Mouse (Mus musculus) frontal cortex, postnatal 25 days (tissue): ENCODE results near the gene Rftn2.

Experiments
- DNase-seq, 2 experiments: peaks; one replicate each; pipeline ENCODE4 v3.0.0; 2022; ENCODE audit warnings: low spot score in 2 of 2

Rftn2 gene

DNA sequence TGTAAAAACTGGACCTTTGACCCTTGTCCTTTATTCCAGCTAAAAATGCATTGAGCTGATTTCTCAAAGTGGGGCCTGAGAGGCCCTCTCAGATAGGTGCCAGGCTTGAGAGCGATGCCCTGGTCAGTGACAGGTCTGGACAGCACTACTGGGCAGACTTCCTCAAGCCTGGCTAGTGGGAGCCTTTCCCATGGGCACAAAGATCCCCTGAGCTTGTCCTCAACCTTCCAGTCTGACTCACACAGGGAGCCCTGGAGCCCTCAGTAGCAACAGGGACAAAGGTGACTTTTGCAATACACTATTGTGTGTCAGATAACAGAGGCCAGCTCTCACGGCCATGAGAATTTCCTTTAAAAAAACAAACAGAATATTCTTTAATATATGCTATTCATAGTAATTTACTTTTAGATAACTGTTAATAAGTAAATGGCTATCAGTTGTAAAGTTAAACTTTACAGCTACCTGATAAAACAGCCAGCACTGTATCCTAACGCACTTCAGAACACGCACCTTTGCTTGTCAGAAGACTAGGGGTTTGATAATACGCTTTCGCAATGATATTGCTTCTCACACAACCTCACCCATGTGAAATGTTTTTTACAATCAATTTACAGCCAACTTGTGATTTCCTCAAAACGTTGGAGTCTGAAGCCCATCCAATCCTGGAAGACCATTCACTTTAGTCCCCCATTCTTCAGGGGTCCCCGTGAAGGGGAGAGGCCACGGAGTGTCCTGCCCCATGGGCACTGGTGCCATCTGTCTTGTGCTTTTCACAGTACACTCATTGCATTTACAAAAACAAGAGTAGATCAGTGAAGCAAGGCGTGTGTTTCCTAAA, 52.6 kb downstream of the Rftn2 start:
- DNase-seq = no peak

DNA sequence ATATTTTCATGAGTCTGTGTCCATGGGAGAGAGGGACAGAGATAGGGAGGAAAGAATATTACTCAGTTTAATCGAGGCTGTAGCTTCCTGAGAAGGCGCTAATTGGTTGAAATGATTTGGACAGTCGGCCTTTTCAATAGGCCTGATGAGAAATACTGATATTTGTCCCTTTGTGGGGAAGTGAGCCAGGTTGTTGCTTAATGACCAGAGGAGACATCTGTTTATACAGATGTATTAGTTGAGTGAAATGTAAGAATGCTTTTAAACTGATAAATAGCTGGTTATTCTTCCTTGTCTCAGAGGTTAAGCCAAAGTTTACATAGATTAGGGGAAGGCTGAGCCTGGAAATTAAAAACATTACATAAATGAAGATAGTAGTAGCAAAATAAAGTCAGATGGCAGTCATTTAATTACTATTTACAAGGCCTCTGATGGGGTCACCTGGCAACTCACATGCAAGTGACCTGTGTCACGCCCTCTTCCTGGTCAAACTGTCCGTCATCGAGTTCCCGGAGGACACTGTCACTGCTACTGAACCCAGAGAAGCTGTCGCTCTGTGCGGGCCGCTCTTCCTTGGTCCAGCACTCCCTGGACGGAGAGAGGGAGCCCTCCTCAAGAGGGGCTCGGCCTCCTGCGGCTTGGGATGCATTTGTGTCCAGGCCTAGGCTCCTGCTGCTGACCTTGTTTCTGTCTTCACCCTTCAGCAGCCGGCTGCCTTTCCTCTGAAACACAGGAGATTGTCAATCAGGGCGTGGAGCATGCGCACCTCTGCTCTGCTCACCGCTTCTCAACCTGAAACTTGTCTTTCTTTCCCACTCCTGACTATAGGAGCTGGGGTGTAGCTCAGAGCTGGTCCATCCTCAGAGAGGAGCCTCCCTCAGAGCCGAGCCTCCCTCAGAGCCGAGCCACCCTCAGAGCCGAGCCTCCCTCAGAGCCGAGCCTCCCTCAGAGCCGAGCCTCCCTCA, 54.9 kb downstream of the Rftn2 start:
- no peak for DNase-seq

DNA sequence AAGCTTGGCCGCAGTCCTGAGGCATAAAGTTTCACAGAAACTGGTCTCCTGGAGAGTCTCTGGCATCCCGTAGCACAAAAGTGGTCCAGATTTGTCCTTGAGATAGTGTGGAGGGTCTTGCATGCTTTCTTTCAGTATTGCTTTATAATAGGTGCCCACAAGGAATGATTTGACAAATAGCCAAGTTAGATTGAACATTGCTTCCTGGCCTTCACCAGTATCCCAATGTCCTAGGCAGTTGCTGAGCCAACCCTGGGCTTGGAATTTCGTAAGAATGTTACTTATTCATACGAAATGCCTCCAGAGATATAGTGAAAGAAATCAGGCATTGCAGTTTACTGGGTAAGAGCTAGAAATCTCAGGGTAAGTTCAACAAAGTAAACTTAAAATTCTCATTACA, 58.0 kb downstream of the Rftn2 start:
- no peak for DNase-seq

- no peak for DNase-seq
These were observed 59.0 kb downstream of the Rftn2 start for GRCm38 (mm10) chr1:55167560-55167959.

- no peak for DNase-seq
These were observed 62.6 kb downstream of the Rftn2 start for GRCm38 (mm10) chr1:55164005-55164404.

- DNase-seq = no peak
These were observed 63.8 kb downstream of the Rftn2 start for GRCm38 (mm10) chr1:55162781-55163180.

GRCm38 (mm10) chr1:55161895-55162294, 64.7 kb downstream of the Rftn2 start:
- no peak for DNase-seq

DNA sequence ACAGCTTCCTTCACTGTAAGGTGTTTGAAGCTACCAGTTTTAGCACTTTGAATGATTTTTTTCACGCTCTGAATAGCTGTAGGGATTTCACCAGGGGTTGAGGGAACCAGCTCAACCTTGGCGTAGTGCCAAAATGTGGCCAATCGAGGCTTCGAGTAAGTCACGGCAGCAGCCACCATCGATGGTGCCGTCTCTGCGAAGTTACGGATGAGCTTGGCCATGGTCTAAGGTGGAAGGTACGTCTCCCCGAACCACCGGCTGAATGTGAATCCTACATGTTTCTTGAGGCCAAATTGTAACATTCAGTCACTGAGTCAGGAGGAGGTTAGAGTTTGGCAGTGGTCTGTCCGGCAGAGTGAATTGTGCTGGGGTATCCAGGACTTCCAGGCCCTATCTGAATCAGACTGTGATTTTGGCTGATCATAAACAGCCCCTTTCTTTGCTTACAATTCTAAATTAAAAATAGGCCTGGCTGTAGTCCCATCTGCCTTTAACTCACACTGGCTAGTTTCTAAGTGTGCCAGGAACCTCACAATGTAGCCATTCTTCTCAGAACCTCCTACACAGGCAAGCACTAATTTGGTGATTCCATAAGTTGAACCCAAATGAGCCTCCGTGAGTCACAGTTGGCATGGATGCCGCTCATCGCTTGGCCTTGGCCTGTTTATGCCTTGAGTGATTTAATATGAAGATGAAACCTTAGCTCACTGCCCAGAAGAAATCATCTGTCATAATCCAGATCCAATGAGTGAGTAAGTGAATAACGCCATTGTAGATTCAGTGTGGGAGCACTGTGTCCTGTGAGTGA, 65.5 kb downstream of the Rftn2 start:
- peak in 1 of 2 experiments; percentile 32 for DNase-seq

DNA sequence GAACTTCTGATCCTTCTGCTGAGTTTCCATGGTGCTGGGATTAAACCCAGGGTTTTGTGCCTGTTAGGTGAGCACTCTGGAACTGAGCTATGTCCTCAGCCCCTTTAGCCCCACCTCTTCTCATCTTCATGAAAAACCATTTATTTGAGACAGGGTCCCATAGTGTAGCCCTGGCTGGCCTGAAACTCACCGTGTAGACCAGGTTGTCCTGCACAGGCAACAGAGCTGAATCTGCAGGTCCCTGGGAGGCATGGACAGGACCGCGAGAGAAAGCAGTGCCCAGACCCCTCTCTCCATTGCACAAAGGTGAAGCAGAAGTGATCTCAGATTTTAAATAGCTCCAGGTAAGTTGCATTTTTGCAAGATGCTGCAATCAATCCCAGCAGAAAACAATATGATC, 66.4 kb downstream of the Rftn2 start:
- DNase-seq = no peak

DNA sequence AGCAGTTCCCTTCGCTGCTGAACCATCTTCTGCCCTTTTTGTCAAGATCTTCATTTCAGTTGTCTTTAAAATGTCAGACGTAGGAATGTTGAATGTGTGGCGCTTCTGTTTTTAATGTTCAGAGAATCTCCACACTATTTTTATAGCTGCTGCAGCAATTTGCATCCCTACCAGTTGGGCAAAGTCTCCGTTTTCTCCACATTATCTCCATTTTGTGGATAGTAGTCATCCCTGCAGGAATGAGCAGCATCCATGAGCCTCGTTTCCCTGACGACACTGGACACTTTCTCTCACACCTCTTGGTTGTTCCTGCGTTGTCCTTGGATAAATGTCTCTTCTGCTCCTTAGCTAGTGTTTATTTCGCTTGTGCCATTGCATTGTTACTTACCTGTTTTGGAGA, 67.8 kb downstream of the Rftn2 start:
- no peak for DNase-seq

DNA sequence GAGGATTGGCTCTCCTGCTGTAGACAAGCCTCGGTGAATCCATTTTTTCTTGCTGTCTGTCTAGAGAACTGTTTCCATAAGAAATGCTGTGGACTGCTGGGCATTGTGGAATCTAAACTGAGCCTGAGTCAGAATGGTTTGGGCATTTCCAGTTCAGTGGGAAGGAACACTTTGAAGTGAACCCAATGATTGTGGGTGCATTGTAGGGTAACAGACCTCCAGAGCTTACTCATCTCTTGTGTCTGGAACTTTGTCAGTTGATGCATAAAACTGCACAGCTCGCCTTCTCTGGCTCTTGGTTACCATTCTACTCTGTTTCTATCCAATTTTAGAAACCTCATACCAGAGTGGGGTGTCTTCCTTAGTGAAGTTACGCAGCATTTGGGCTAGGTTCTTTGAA, 68.4 kb downstream of the Rftn2 start:
- DNase-seq = no peak

- DNase-seq = no peak
These were observed 69.3 kb downstream of the Rftn2 start for GRCm38 (mm10) chr1:55157329-55157728.

DNA sequence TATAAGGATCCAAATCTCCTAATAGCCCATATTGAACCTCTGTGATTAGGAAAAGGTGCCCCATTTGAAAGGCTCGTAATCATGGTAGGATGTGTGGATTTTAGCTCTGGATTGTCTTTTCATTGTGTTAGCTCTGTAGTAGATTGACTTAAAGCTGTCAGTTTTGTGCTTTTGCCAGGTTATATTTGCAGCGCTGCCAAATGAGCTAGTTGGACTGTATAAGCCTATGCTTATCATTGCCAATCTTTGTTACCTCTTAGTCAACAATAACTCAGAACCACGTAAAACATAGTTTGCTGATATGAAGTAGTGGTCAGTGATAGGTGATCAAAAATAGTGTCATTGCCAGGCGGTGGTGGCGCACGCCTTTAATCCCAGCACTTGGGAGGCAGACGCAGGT, 81.0 kb downstream of the Rftn2 start:
- no peak for DNase-seq

- DNase-seq = no peak
These were observed 82.2 kb downstream of the Rftn2 start for GRCm38 (mm10) chr1:55144338-55144737.

GRCm38 (mm10) chr1:55135846-55136245, 90.7 kb downstream of the Rftn2 start:
- no peak for DNase-seq

DNA sequence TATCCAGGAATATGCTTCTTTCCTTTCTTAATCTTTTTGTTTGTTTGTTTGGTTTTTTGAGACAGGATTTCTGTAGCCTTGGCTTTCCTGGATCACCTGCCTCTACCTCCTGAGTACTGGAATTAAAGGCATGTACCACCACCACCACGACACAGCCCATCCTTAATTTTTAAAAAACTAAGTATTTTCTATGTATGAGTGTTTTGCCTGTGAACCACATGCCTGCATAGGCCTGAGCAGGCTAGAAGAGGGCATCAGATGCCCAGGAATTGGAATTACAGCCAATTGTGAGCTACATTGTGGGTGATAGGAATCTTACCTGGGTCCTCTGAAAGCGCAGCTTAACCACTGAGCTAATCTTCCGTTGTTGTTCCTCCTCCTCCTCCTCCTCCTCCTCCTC, 92.3 kb downstream of the Rftn2 start:
- DNase-seq = no peak

GRCm38 (mm10) chr1:55133173-55133572, 93.4 kb downstream of the Rftn2 start:
- no peak for DNase-seq

- DNase-seq = no peak
These were observed 94.3 kb downstream of the Rftn2 start for GRCm38 (mm10) chr1:55132308-55132707.

- peak in 1 of 2 experiments; percentile 22 for DNase-seq
These were observed 95.1 kb downstream of the Rftn2 start for GRCm38 (mm10) chr1:55131424-55132014.

- peak; percentile 68 to 86 for DNase-seq
These were observed 95.6 kb downstream of the Rftn2 start, which contains the start of gene Mob4 for GRCm38 (mm10) chr1:55130943-55131401. Gene Mob4 (plus strand): TSS chr1:55131231.
